Mouse (Mus musculus): ENCODE results near the gene Ttn.

GRCm38 (mm10) chr2:76820472-76820871 lies 161.9 kb downstream of the Ttn start:
- no peak for TF ChIP-seq MYOG (IDR thresholded peaks at IDR 0.05; ENCODE audit: control insufficient read depth in 1 of 3, insufficient read depth in 1 of 3, insufficient read length in 2 of 3, low read depth in 2 of 3)
- TF ChIP-seq TCF12 (IDR thresholded peaks at IDR 0.05; ENCODE audit: insufficient read depth, poor library complexity, severe bottlenecking): no peak
- no peak for TF ChIP-seq POLR2A (IDR thresholded peaks at IDR 0.05; ENCODE audit: insufficient read length, low read depth)
- no peak for TF ChIP-seq E2F4 (IDR thresholded peaks at IDR 0.05; ENCODE audit: insufficient read depth)
- no peak for TF ChIP-seq REST (IDR thresholded peaks at IDR 0.05; ENCODE audit: insufficient read depth, insufficient read length)
- no peak for TF ChIP-seq MYOD1 (IDR thresholded peaks at IDR 0.05; ENCODE audit: control insufficient read depth in 1 of 3, insufficient read length in 2 of 3, low read depth in 2 of 3)
- no peak for TF ChIP-seq USF1 (IDR thresholded peaks at IDR 0.05; ENCODE audit: low read depth)
- TF ChIP-seq POLR2AphosphoS2 (IDR thresholded peaks at IDR 0.05; ENCODE audit: insufficient read length, low read depth): no peak
